Mouse (Mus musculus) heart, embryonic 14.5 days (tissue): ENCODE measurements around the gene Cox5b. TPM values are rescaled to one million over a fixed set of nuclear protein-coding genes. Genes with fewer than 3 reads are reported as not detected.

ENCODE experiments used
- ATAC-seq: fragments of 200-750 bp; cut with Nextera tagmentation; 2 replicates; pipeline ENCODE4 v1.8.0; 2017; ENCODE audit warnings: low read depth, moderate TSS enrichment; ENCODE audit not compliant: insufficient number of reproducible peaks, insufficient read depth, low FRiP score
- H3K27ac ChIP-seq, 2 experiments: fragments of 200-500 bp in 1 of 2; fragments of 300-500 bp in 1 of 2; sonication (generic) in 1 of 2; replicated peaks in 1 of 2; 2 replicates each; pipeline ENCODE4 v1.5.1; 2012 to 2014; ENCODE audit warnings: low read depth in 2 of 2, low read length in 2 of 2, control low read depth in 1 of 2, mild to moderate bottlenecking in 1 of 2, mixed read lengths in 1 of 2; ENCODE audit not compliant: control insufficient read depth in 1 of 2, insufficient read depth in 1 of 2
- H3K27me3 ChIP-seq: fragments of 300-500 bp; sonication (generic); 2 replicates; pipeline ENCODE4 v1.6.1; 2014; ENCODE audit warnings: mild to moderate bottlenecking, low read length, control low read depth; ENCODE audit not compliant: control insufficient read depth, insufficient read depth
- H3K36me3 ChIP-seq: fragments of 300-500 bp; sonication (generic); 2 replicates; pipeline ENCODE4 v1.6.1; 2014; ENCODE audit warnings: mild to moderate bottlenecking, control low read depth, low read length, mixed read lengths; ENCODE audit not compliant: control insufficient read depth, insufficient read depth
- H3K4me1 ChIP-seq, 2 experiments: fragments of 200-500 bp in 1 of 2; fragments of 300-500 bp in 1 of 2; sonication (generic) in 1 of 2; 2 replicates each; pipeline ENCODE4 v1.6.1; 2012 to 2014; ENCODE audit warnings: low read length in 2 of 2, control low read depth in 1 of 2, mixed read lengths in 1 of 2; ENCODE audit not compliant: control insufficient read depth in 2 of 2, insufficient read depth in 2 of 2
- H3K4me2 ChIP-seq: fragments of 300-500 bp; sonication (generic); 2 replicates; pipeline ENCODE4 v1.6.1; 2014; ENCODE audit warnings: mild to moderate bottlenecking, low read length
- H3K4me3 ChIP-seq, 2 experiments: fragments of 200-500 bp in 1 of 2; fragments of 300-500 bp in 1 of 2; sonication (generic) in 1 of 2; 2 replicates each; pipeline ENCODE4 v1.5.1; 2012 to 2014; ENCODE audit warnings: low read length in 2 of 2, mild to moderate bottlenecking in 2 of 2, control low read depth in 1 of 2, low read depth in 1 of 2, moderate library complexity in 1 of 2; ENCODE audit not compliant: control insufficient read depth in 1 of 2, insufficient read depth in 1 of 2
- H3K9ac ChIP-seq: fragments of 300-500 bp; sonication (generic); 2 replicates; pipeline ENCODE4 v1.6.1; 2014; ENCODE audit warnings: mild to moderate bottlenecking, low read length
- H3K9me3 ChIP-seq: fragments of 300-500 bp; sonication (generic); 2 replicates; pipeline ENCODE4 v1.6.1; 2016; ENCODE audit warnings: low read length, control low read depth; ENCODE audit not compliant: control insufficient read depth
- WGBS: fragments of 180-500 bp; shearing (Covaris S2); extraction: QIAGEN DNeasy Blood & Tissue Kit; methylation state at CpG from one replicate; pipeline ENCODE4 v1.1.7; 2014; 5-methylcytosine and 5-hydroxymethylcytosine counted together
- polyA plus RNA-seq: library from polyadenylated mRNA; unstranded; fragments of >200 nt; fragmentation: Nextera tagmentation; extraction: Ambion mirVana; gene quantifications from 2 replicates; pipeline ENCODE4 v1.2.1, GENCODE M21; 2014

Gene Cox5b
- polyA plus RNA-seq, 1 experiment from 2014 or later = 1,612 TPM

DNA sequence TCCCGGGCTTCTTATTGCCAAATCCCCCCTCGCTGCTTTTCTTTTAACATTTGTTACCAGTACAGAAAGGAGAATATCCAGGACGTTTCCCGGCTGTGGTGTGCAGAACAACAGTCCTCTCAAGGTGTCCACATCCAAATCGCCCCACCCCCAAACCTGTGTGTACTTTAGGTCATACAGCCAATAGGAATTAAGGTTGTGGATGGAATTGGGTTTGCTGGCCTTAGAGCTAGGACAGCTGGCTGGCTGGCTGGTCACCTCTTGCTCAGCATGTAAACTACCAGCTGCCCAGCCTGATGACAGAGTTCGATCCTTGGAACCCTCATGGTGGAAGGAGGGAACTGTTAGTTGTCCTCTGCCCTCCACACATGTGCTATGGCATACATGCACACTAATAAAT lies 3.6 kb downstream of the Cox5b start:
- H3K36me3 ChIP-seq = peaks cover 45% of the 10 kb centered on the region
- H3K27ac ChIP-seq = no peak overlapping the region
- H3K27me3 ChIP-seq = no peaks in the 10 kb centered on the region
- peaks cover 3 to 9% of the 10 kb centered on the region in 2 experiments; a peak in 2 of 4 replicates for H3K4me1 ChIP-seq
- no peak overlapping the region for H3K4me2 ChIP-seq
- H3K4me3 ChIP-seq = no peak overlapping the region
- H3K9ac ChIP-seq = no peak overlapping the region
- ATAC-seq = no peak
- H3K9me3 ChIP-seq = no peaks in the 10 kb centered on the region
- 84% methylated on average over 6 of the region's 6 CpGs for WGBS

DNA sequence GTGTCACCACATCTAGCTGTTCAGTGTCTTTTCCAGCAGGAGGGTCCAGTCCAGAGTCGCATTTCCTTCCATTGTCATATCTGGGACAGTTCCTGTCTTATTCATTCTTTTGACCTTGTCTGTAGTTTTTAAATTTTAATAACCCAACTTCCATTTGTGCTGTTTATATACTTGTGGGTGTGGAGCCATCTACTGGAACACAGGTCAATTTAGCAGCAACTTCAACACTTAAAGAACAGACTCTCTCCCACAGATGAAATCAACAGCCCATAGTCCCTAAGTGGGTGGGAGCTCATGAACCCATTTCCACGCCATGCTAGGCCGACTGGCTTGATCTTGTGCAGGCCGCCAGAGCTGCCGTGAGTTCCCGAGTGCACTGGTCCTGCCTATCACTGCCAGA lies 5.2 kb downstream of the Cox5b start:
- Histone ChIP-seq H3K9me3 (no peaks in the 10 kb centered on the region), H3K36me3 (peaks cover 61% of the 10 kb centered on the region), H3K4me1 (peaks cover 0 to 9% of the 10 kb centered on the region in 2 experiments; a peak in 2 of 4 replicates), H3K4me2 (no peak overlapping the region), H3K27ac (no peak overlapping the region), H3K9ac (no peak overlapping the region), H3K4me3 (no peak overlapping the region), H3K27me3 (no peaks in the 10 kb centered on the region)
- no peak for ATAC-seq
- WGBS = 36% methylated on average over 6 of the region's 6 CpGs

DNA sequence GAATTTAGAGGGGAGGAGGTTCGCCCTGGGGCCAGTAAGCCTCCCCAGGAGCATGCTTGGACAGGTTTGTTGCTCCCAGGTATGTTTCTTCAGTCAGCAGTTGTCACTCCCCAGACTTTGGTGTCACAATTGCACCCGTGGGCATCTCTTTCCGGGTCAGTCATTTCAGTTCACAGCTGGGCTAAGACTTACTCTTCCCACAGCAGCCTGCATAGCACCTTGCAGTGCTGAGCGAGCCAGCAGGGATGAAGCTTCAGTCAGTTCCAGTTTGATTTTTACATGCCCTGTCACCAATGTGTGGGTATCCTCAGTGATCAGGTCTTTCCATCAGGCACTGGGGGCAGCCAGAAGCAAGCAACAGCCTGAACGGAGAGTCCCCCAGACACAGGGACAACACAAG lies 5.8 kb downstream of the Cox5b start:
- no peak overlapping the region for H3K4me2 ChIP-seq
- no peak overlapping the region for H3K9ac ChIP-seq
- ATAC-seq = no peak
- no peaks in the 10 kb centered on the region for H3K27me3 ChIP-seq
- no peaks in the 10 kb centered on the region for H3K9me3 ChIP-seq
- WGBS = 68% methylated on average over 5 of the region's 5 CpGs
- peaks cover 0 to 9% of the 10 kb centered on the region in 2 experiments; a peak in 2 of 4 replicates for H3K4me1 ChIP-seq
- H3K4me3 ChIP-seq = no peak overlapping the region
- peaks cover 67% of the 10 kb centered on the region for H3K36me3 ChIP-seq
- no peak overlapping the region for H3K27ac ChIP-seq

DNA sequence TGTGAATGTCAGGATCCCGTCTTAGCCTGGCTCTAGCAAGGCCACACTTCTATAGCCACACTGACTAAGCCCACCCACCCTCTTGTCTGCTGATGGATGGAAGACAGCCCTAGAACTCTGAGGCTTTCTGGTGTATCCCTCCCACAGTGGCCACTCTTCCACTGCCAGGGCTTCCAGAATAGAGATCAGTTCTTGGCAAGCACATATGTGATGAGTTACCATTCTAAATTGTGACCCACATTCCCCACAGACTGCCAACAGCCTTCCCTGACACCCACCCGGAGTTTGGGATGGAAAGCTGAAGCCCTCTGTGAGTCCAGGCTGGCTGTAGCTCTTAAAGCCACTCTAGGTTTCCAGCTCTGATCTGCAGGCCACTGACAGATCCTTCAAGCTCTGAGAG lies 15.9 kb downstream of the Cox5b start:
- no peak for ATAC-seq
- 59% methylated on average over 2 of the region's 2 CpGs for WGBS
- Histone ChIP-seq H3K27ac (no peak overlapping the region), H3K27me3 (no peaks in the 10 kb centered on the region), H3K4me2 (no peak overlapping the region), H3K4me1 (peaks cover 4 to 22% of the 10 kb centered on the region in 2 experiments), H3K9me3 (no peaks in the 10 kb centered on the region), H3K36me3 (peaks cover 54% of the 10 kb centered on the region), H3K4me3 (no peak overlapping the region), H3K9ac (no peak overlapping the region)

DNA sequence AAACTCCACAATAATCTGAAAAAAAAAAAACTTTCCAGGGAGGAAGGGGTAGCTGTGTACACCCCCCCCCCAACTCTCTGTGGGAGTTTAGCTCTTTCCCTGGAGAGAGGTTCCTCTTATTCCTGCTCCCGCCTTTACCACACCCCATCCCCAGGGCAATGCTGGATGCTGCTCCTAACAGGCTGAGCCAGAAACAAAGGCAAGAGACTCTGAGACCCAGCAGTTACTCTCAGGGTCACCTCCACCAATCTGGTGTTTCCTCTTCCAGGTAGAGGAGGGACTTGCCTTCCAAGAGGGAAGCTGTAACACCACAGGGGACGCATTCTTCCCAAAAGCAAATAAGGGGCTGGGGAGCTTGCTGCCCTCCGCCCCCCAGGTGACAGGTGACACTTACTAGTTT lies 16.5 kb downstream of the Cox5b start:
- H3K9ac ChIP-seq = peak overlapping the region; percentile 91; the same call in 1 of the 2 replicates

DNA sequence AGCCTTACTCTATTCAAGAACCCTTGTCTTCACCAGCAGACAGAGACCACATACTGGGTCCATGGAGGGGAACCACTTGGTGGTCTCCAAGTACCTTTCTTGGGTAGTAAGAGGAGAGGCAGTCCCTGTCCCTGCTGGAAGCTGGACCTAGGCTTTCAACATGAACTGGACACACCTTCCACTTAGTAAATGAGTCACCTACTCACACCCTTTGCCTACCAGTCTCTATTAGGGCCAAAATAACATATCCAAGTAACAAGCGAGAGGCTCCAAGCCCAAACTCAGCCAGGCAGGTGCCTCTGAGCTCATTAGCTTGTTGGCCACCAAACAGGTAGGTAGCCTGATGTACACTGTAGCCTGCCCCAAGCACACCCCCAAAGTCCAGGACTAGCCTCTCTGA lies 17.4 kb downstream of the Cox5b start:
- peak overlapping the region; percentile 91 for H3K9ac ChIP-seq
- peak overlapping the region; percentile 85 for H3K4me2 ChIP-seq
- no peak for ATAC-seq
- peaks cover 40% of the 10 kb centered on the region for H3K36me3 ChIP-seq
- 0 out of 2 replicates have a peak, but pooled peaks cover under 1% of the 10 kb centered on the region for H3K9me3 ChIP-seq
- no peaks in the 10 kb centered on the region for H3K27me3 ChIP-seq
- H3K4me1 ChIP-seq = peaks cover 4 to 22% of the 10 kb centered on the region in 2 experiments
- peak overlapping the region in 1 of 2 experiments; percentile 85; a peak in 2 of 4 replicates for H3K27ac ChIP-seq
- WGBS = 80% methylated on average over 1 of the region's 1 CpGs
- peak overlapping the region; percentile 91 to 93 for H3K4me3 ChIP-seq

More for the DNA sequence above, 16.5 kb downstream of the Cox5b start:
- no peak for ATAC-seq
- Histone ChIP-seq H3K4me3 (no peak overlapping the region), H3K4me2 (no peak overlapping the region), H3K4me1 (peaks cover 4 to 22% of the 10 kb centered on the region in 2 experiments), H3K9me3 (no peaks in the 10 kb centered on the region), H3K36me3 (peaks cover 48% of the 10 kb centered on the region), H3K27me3 (no peaks in the 10 kb centered on the region), H3K27ac (no peak overlapping the region)
- 81% methylated on average over 3 of the region's 3 CpGs for WGBS

DNA sequence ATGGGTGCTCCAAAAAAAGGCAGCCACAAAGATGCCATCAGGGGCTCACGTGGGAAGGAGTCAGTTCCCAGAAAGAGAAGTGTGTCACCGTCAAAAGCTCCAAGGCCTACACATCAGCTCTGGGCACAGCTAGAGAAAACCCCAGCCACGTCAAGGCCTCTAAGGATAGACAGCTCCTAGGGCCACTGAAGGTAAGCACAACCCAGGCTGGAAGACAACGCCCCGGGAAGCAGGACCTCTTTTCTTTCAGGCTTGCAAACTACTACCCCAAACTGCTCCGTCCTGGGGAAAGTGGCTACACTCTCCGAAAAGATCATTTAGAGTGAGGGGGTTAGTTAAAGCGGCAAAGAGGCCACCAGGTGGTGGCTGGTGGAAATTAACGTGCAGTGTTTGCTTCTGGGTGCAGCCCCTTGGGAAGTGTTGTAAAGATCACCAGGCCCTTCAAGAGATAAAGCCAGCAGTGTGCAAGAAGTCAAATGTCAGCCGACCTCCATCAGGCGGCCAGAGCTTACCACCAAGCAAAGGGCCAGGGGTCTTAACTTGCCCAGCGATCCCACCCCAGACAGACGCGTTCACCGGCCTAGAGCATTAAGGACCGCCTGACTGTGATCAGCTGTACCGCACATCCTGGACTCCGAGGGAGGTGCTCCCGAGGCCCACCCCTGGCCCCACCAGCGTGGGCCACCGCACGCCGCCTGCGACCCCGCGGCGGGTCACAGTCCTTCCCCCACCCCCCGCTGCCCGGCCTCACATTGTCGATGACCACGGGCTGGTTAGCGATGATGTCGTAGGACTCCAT lies 18.0 kb downstream of the Cox5b start:
- 0 out of 2 replicates have a peak, but pooled peaks cover 2% of the 10 kb centered on the region for H3K9me3 ChIP-seq
- ATAC-seq = peak; percentile 72
- H3K36me3 ChIP-seq = peaks cover 34% of the 10 kb centered on the region
- 1% methylated on average over 33 of the region's 33 CpGs for WGBS
- H3K9ac ChIP-seq = peak overlapping the region; percentile 91
- H3K27me3 ChIP-seq = no peaks in the 10 kb centered on the region
- H3K4me3 ChIP-seq = peak overlapping the region; percentile 91 to 93
- H3K27ac ChIP-seq = peak overlapping the region; percentile 70 to 85
- peak overlapping the region; percentile 85 for H3K4me2 ChIP-seq
- peaks cover 4 to 22% of the 10 kb centered on the region in 2 experiments for H3K4me1 ChIP-seq
